Mouse (Mus musculus) liver, postnatal 0 days (tissue): ENCODE data around the gene Glb1.
A peak's percentile ranks its signal among the peaks of the same experiment; 100 is the strongest.

ENCODE experiments used
- CTCF ChIP-seq: sonication (generic); IDR thresholded peaks from 2 replicates; pipeline ENCODE4 v1.5.1; 2016; ENCODE audit warnings: antibody characterized with exemption, low read depth
- EP300 ChIP-seq: IDR thresholded peaks from 2 replicates; pipeline ENCODE4 v1.6.1; 2016; ENCODE audit warnings: antibody characterized with exemption, low read depth, mild to moderate bottlenecking

- TF ChIP-seq CTCF: peak; percentile 79
- TF ChIP-seq EP300: no peak
These were observed 17.3 kb downstream of the Glb1 start for GRCm38 (mm10) chr9:114418187-114418586.
